Mouse (Mus musculus) heart, embryonic 16.5 days (tissue): ENCODE results near the gene Muc1. TPM values are rescaled to one million over a fixed set of nuclear protein-coding genes. Genes with fewer than 3 reads are reported as not detected.

Experiments
- ATAC-seq: fragments of 200-750 bp; cut with Nextera tagmentation; replicated peaks from 2 replicates; pipeline ENCODE4 v1.8.0; 2017; ENCODE audit warnings: moderate number of reproducible peaks; ENCODE audit not compliant: insufficient read depth, low FRiP score; ENCODE audit errors: extremely low read depth
- H3K27ac ChIP-seq: fragments of 300-500 bp; sonication (generic); 2 replicates; pipeline ENCODE4 v1.5.1; 2014; ENCODE audit warnings: mild to moderate bottlenecking, low read length, control low read depth, moderate library complexity
- H3K27me3 ChIP-seq: fragments of 300-500 bp; sonication (generic); 2 replicates; pipeline ENCODE4 v1.6.1; 2014; ENCODE audit warnings: low read length, mixed read lengths; ENCODE audit not compliant: control insufficient read depth, insufficient read depth
- H3K36me3 ChIP-seq: fragments of 300-500 bp; sonication (generic); 2 replicates; pipeline ENCODE4 v1.6.1; 2014; ENCODE audit not compliant: control insufficient read depth, insufficient read depth
- H3K4me1 ChIP-seq: fragments of 300-500 bp; sonication (generic); 2 replicates; pipeline ENCODE4 v1.6.1; 2014; ENCODE audit warnings: low read length, mixed read lengths; ENCODE audit not compliant: control insufficient read depth, insufficient read depth
- H3K4me2 ChIP-seq: fragments of 300-500 bp; sonication (generic); 2 replicates; pipeline ENCODE4 v1.6.1; 2014; ENCODE audit warnings: low read depth, mild to moderate bottlenecking, control low read depth, low read length
- H3K4me3 ChIP-seq: fragments of 300-500 bp; sonication (generic); 2 replicates; pipeline ENCODE4 v1.5.1; 2014; ENCODE audit warnings: mild to moderate bottlenecking, control low read depth, low read length
- H3K9ac ChIP-seq: fragments of 300-500 bp; sonication (generic); 2 replicates; pipeline ENCODE4 v1.6.1; 2014; ENCODE audit warnings: low read length, control low read depth
- H3K9me3 ChIP-seq: fragments of 300-500 bp; sonication (generic); replicated peaks from 2 replicates; pipeline ENCODE4 v1.6.1; 2016; ENCODE audit warnings: low read length; ENCODE audit not compliant: control insufficient read depth
- WGBS: fragments of 180-500 bp; shearing (Covaris S2); extraction: QIAGEN DNeasy Blood & Tissue Kit; methylation state at CpG from one replicate; pipeline ENCODE4 v1.1.7; 2014; 5-methylcytosine and 5-hydroxymethylcytosine counted together
- polyA plus RNA-seq: library from polyadenylated mRNA; unstranded; fragments of >200 nt; fragmentation: Nextera tagmentation; extraction: Ambion mirVana; gene quantifications from 2 replicates; pipeline ENCODE4 v1.2.1, GENCODE M21; 2015

Muc1 gene
- polyA plus RNA-seq, 1 experiment from 2014 or later: 3.3 TPM

DNA sequence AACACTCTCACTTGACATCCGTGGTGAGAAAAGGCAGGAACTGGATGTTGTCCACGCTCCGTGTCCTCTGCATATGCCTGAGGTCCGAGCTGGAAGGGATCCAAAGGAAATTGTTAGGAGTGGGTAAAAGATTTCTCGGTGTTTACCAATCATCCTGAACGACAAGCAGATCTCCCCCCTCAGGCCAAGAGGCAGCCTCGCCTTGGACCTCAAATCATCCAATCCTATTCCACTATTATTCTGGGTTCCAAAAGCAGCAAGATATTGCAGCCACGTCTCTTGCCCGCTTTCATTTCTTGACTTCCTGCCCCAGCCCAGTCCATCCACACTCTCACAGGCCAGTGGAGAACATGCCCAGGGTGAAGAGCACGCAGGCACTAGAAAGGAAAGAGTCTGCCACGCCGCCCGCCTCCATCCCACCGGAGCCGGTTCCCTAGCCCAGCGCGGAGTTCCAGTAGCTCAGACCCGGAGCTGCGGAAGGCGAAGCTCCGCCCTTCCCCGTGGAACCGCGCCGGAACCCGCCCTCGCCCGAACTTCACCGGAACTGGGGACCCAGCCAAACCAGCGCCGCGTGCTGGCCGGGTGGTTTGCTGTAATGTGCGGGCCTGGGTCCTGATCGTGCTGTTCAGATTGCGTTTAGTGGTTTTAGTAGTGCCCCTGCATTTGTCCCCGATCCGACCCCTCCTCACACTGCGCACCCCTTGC lies 41.3 kb downstream of the Muc1 start, which contains the start of gene Slc50a1:
Gene Slc50a1, minus strand, starts transcription at position 520 of the 705 bp plus-strand sequence.
- Histone ChIP-seq H3K9me3 (no peaks in the 10 kb centered on the region), H3K4me2 (peak within 1 kb of the TSS; percentile 82), H3K4me1 (peaks cover 38% of the 10 kb centered on the region), H3K9ac (peak within 1 kb of the TSS; percentile 77), H3K27ac (peak within 1 kb of the TSS; percentile 85), H3K36me3 (peaks cover 13% of the 10 kb centered on the region), H3K4me3 (peak within 1 kb of the TSS; percentile 69), H3K27me3 (no peaks in the 10 kb centered on the region)
- ATAC-seq: peak; percentile 58
- WGBS: 3% methylated on average over 39 of the region's 39 CpGs

GRCm38 (mm10) chr3:89270891-89271290 lies 42.0 kb downstream of the Muc1 start:
- Histone ChIP-seq H3K4me3 (peak overlapping the region; percentile 69; the same call in 1 of the 2 replicates), H3K9ac (peak overlapping the region; percentile 77), H3K9me3 (no peaks in the 10 kb centered on the region), H3K36me3 (peaks cover 20% of the 10 kb centered on the region), H3K27ac (peak overlapping the region; percentile 85), H3K4me1 (peaks cover 37% of the 10 kb centered on the region), H3K27me3 (no peaks in the 10 kb centered on the region), H3K4me2 (peak overlapping the region; percentile 82)
- 48% methylated on average over 6 of the region's 6 CpGs for WGBS
- ATAC-seq: no peak

DNA sequence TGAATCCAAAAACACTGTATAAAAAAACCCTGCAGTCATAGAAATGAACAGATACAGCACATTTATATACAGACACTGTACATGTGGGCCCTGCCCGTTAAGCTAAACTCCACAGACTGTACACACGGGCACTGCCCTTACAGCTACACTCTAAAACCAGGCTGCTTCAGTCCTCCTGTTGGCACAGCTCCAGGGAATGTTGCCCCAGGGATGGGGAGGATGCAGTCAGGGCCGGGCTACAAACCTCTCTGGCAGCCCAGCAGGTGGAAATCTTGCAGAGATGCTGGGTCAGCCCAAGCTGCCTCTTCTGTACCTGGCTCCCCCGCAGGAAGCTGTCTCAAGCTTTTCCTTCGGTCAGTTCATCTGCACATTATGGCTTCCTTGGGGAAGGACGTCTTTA lies 42.9 kb downstream of the Muc1 start:
- Histone ChIP-seq H3K4me3 (no peak overlapping the region), H3K4me1 (peaks cover 37% of the 10 kb centered on the region), H3K27ac (no peak overlapping the region), H3K9me3 (no peaks in the 10 kb centered on the region), H3K36me3 (peaks cover 21% of the 10 kb centered on the region), H3K9ac (no peak overlapping the region), H3K4me2 (no peak overlapping the region), H3K27me3 (no peaks in the 10 kb centered on the region)
- no peak for ATAC-seq
- 43% methylated on average over 6 of the region's 6 CpGs for WGBS

DNA sequence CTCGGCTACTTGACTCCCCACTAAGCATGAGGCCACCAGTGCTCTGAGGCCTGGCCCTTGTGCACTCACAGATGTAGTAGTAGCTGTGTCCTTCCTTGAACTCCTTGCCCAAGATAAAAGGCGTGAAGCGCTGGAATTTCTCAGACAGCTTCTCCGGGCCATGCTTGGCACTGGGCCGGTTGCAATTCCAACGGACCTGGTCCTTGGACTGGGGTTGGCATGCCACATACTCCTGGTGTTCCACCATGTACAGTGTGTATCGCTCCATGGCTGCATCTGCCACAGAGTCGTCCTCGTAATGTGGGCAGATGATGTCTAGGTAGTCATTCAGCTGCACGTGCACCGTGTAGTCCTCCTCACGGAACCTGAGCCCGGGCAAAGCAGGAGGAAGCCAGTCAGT lies 47.2 kb downstream of the Muc1 start:
- Histone ChIP-seq H3K4me2 (peak overlapping the region; percentile 98; the same call in 1 of the 2 replicates), H3K27me3 (no peaks in the 10 kb centered on the region), H3K36me3 (peaks cover 21% of the 10 kb centered on the region), H3K9ac (no peak overlapping the region), H3K9me3 (no peaks in the 10 kb centered on the region), H3K4me1 (peaks cover 27% of the 10 kb centered on the region), H3K4me3 (no peak overlapping the region), H3K27ac (no peak overlapping the region)
- no peak for ATAC-seq
- WGBS: 87% methylated on average over 13 of the region's 13 CpGs

- 23% methylated on average over 14 of the region's 14 CpGs for WGBS
Measured at GRCm38 (mm10) chr3:89277281-89278021, 48.6 kb downstream of the Muc1 start.

DNA sequence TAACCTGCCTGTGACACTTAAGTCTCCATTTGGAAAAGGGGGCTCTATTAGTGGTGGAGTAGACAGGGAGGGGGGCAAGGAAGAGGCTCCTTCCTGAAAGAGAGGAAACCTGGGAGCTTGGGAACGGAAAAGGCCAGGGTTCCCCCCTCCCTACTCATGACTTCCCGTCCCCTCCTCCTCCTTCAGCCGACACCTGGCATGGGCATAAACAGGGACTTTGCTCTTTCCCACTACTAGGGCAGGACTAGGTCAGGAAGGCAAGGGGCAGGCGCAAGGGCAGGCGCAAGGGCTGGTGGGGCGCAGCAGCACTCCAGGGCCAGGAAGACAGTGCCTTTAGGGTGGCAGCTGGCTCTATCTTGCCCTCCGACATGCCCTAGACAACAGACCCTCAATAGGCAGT lies 49.2 kb downstream of the Muc1 start:
- ATAC-seq: peak; percentile 11
- Histone ChIP-seq H3K9me3 (no peaks in the 10 kb centered on the region), H3K9ac (peak overlapping the region; percentile 83), H3K4me2 (peak overlapping the region; percentile 98), H3K4me3 (peak overlapping the region; percentile 69), H3K27me3 (peaks cover 2% of the 10 kb centered on the region; the same call in 1 of the 2 replicates), H3K36me3 (peaks cover 12% of the 10 kb centered on the region), H3K4me1 (peaks cover 28% of the 10 kb centered on the region), H3K27ac (peak overlapping the region; percentile 91)
- WGBS: 41% methylated on average over 7 of the region's 7 CpGs

More at GRCm38 (mm10) chr3:89277281-89278021, 48.6 kb downstream of the Muc1 start:
- Histone ChIP-seq H3K4me2 (peak overlapping the region; percentile 98), H3K36me3 (peaks cover 15% of the 10 kb centered on the region), H3K4me1 (peaks cover 28% of the 10 kb centered on the region), H3K9me3 (no peaks in the 10 kb centered on the region), H3K9ac (peak overlapping the region; percentile 83), H3K4me3 (peak overlapping the region; percentile 69), H3K27ac (peak overlapping the region; percentile 91), H3K27me3 (no peaks in the 10 kb centered on the region)
- ATAC-seq: peak; percentile 6; the same call in 1 of the 2 replicates

- Histone ChIP-seq H3K27me3 (peaks cover 2% of the 10 kb centered on the region; the same call in 1 of the 2 replicates), H3K27ac (peak overlapping the region; percentile 91), H3K4me1 (peaks cover 28% of the 10 kb centered on the region), H3K4me3 (peak overlapping the region; percentile 69), H3K4me2 (peak overlapping the region; percentile 98), H3K36me3 (peaks cover 12% of the 10 kb centered on the region), H3K9ac (peak overlapping the region; percentile 83), H3K9me3 (no peaks in the 10 kb centered on the region)
- ATAC-seq: no peak
- WGBS: 17% methylated on average over 8 of the region's 8 CpGs
Measured at GRCm38 (mm10) chr3:89278643-89279042, 49.8 kb downstream of the Muc1 start.

GRCm38 (mm10) chr3:89279153-89279890 lies 50.5 kb downstream of the Muc1 start:
- WGBS: 2% methylated on average over 35 of the region's 35 CpGs
- H3K9me3 ChIP-seq: no peaks in the 10 kb centered on the region
- H3K27ac ChIP-seq: peak overlapping the region; percentile 91
- peaks cover 28% of the 10 kb centered on the region for H3K4me1 ChIP-seq
- peak; percentile 78 for ATAC-seq
- peak overlapping the region; percentile 69 for H3K4me3 ChIP-seq
- H3K36me3 ChIP-seq: peaks cover 12% of the 10 kb centered on the region
- H3K9ac ChIP-seq: peak overlapping the region; percentile 83
- H3K4me2 ChIP-seq: peak overlapping the region; percentile 98
- peaks cover 2% of the 10 kb centered on the region; the same call in 1 of the 2 replicates for H3K27me3 ChIP-seq
